Mouse (Mus musculus) hindbrain, postnatal 0 days (tissue): ENCODE measurements around the gene Ect2l. TPM values are rescaled to one million over a fixed set of nuclear protein-coding genes. Genes with fewer than 3 reads are reported as not detected.

Source experiments
- ATAC-seq: fragments of 200-750 bp; cut with Nextera tagmentation; 2 replicates; pipeline ENCODE4 v1.8.0; 2017; ENCODE audit warnings: mild to moderate bottlenecking, moderate TSS enrichment, moderate library complexity
- DNase-seq: peaks from one replicate; pipeline ENCODE4 v3.0.0-alpha.2; 2015; ENCODE audit warnings: low spot score
- H3K27ac ChIP-seq: fragments of 300-500 bp; sonication (generic); 2 replicates; pipeline ENCODE4 v1.5.1; 2014; ENCODE audit warnings: mild to moderate bottlenecking
- H3K27me3 ChIP-seq: fragments of 300-500 bp; sonication (generic); 2 replicates; pipeline ENCODE4 v1.6.1; 2014; ENCODE audit warnings: low read length, mixed read lengths; ENCODE audit not compliant: insufficient read depth
- H3K36me3 ChIP-seq: fragments of 300-500 bp; sonication (generic); 2 replicates; pipeline ENCODE4 v1.6.1; 2014; ENCODE audit warnings: low read length, mixed read lengths; ENCODE audit not compliant: insufficient read depth
- H3K4me1 ChIP-seq: fragments of 300-500 bp; sonication (generic); 2 replicates; pipeline ENCODE4 v1.6.1; 2014; ENCODE audit warnings: antibody characterized with exemption, low read length, mixed read lengths; ENCODE audit not compliant: insufficient read depth
- H3K4me2 ChIP-seq: fragments of 300-500 bp; sonication (generic); 2 replicates; pipeline ENCODE4 v1.6.1; 2014; ENCODE audit warnings: low read depth, mild to moderate bottlenecking, low read length, moderate library complexity, mixed read lengths
- H3K4me3 ChIP-seq: fragments of 300-500 bp; sonication (generic); 2 replicates; pipeline ENCODE4 v1.5.1; 2014; ENCODE audit warnings: low read length
- H3K9ac ChIP-seq: fragments of 300-500 bp; sonication (generic); replicated peaks from 2 replicates; pipeline ENCODE4 v1.6.1; 2014; ENCODE audit warnings: mild to moderate bottlenecking, low read length, moderate library complexity, mixed read lengths
- H3K9me3 ChIP-seq: fragments of 300-500 bp; sonication (generic); 2 replicates; pipeline ENCODE4 v1.6.1; 2016; ENCODE audit warnings: low read length, mixed read lengths
- CTCF ChIP-seq: IDR thresholded peaks from 2 replicates; pipeline ENCODE4 v1.5.1; 2016; ENCODE audit warnings: antibody characterized with exemption, control low read depth, low read depth
- WGBS: fragments of 180-500 bp; shearing (Covaris S2); extraction: QIAGEN DNeasy Blood & Tissue Kit; methylation state at CpG from one replicate; pipeline ENCODE4 v1.1.7; 2014; 5-methylcytosine and 5-hydroxymethylcytosine counted together
- polyA plus RNA-seq: library from polyadenylated mRNA; unstranded; fragments of >200 nt; fragmentation: Nextera tagmentation; extraction: Ambion mirVana; gene quantifications from 2 replicates; pipeline ENCODE4 v1.2.1, GENCODE M21; 2015
- total RNA-seq: library from RNA; depleted of rRNA; stranded (reverse); fragments of >200 nt; gene quantifications from 2 replicates; pipeline ENCODE4 v1.2.3, GENCODE M21; 2014

Gene Ect2l
- total and polyA plus RNA-seq, 2 experiments from 2014 or later, result 0.48 TPM; not detected in 1

GRCm38 (mm10) chr10:18131666-18132650 is 78.7 kb downstream of the Ect2l start:
- no peak for TF ChIP-seq CTCF
- DNase-seq, result no peak

DNA sequence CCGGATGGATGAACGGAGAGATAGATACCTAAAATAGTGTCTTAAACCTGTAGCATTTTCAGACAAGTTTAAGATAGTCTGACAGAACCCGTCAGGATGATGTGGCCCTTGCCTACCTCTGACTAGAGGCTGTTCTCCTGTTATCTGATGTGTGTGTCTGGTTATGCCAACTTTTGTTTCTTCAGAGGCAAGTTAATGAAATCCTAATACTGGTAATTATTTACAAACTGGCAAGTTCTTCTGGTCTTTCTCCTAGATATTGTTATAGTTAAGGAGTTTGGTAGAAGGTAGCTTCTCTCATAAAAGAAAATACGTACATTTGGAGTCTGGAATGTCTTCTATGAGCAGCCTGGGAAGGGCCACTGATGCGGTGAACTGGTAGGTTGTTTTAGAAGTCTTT is 80.4 kb downstream of the Ect2l start:
- H3K4me3 ChIP-seq, result no peak overlapping the region
- no peaks in the 10 kb centered on the region for H3K27me3 ChIP-seq
- TF ChIP-seq CTCF, result no peak
- H3K4me2 ChIP-seq, result no peak overlapping the region
- no peaks in the 10 kb centered on the region for H3K4me1 ChIP-seq
- no peaks in the 10 kb centered on the region for H3K9me3 ChIP-seq
- peaks cover 5% of the 10 kb centered on the region for H3K36me3 ChIP-seq
- DNase-seq (no peak), ATAC-seq (no peak)
- H3K27ac ChIP-seq, result no peak overlapping the region
- H3K9ac ChIP-seq, result no peak overlapping the region
- WGBS, result 94% methylated on average over 5 of the region's 5 CpGs

More at GRCm38 (mm10) chr10:18131666-18132650, 78.7 kb downstream of the Ect2l start:
- WGBS, result 82% methylated on average over 10 of the region's 10 CpGs
- no peak overlapping the region for H3K9ac ChIP-seq
- H3K27ac ChIP-seq, result no peak overlapping the region
- no peak overlapping the region for H3K4me2 ChIP-seq
- H3K9me3 ChIP-seq, result no peaks in the 10 kb centered on the region
- no peak for ATAC-seq
- no peaks in the 10 kb centered on the region for H3K27me3 ChIP-seq
- no peaks in the 10 kb centered on the region; the same call in 1 of the 2 replicates for H3K36me3 ChIP-seq
- H3K4me3 ChIP-seq, result no peak overlapping the region
- no peaks in the 10 kb centered on the region for H3K4me1 ChIP-seq

- peaks cover 51% of the 10 kb centered on the region for H3K36me3 ChIP-seq
- no peak overlapping the region for H3K9ac ChIP-seq
- H3K4me2 ChIP-seq, result no peak overlapping the region
- no peaks in the 10 kb centered on the region for H3K4me1 ChIP-seq
- H3K27me3 ChIP-seq, result no peaks in the 10 kb centered on the region
- no peak overlapping the region for H3K27ac ChIP-seq
- no peak for ATAC-seq
- H3K9me3 ChIP-seq, result no peaks in the 10 kb centered on the region
- 68% methylated on average over 8 of the region's 8 CpGs for WGBS
- TF ChIP-seq CTCF, result no peak
- no peak for DNase-seq
- no peak overlapping the region for H3K4me3 ChIP-seq
These were observed 92.4 kb downstream of the Ect2l start for GRCm38 (mm10) chr10:18118336-18118735.

DNA sequence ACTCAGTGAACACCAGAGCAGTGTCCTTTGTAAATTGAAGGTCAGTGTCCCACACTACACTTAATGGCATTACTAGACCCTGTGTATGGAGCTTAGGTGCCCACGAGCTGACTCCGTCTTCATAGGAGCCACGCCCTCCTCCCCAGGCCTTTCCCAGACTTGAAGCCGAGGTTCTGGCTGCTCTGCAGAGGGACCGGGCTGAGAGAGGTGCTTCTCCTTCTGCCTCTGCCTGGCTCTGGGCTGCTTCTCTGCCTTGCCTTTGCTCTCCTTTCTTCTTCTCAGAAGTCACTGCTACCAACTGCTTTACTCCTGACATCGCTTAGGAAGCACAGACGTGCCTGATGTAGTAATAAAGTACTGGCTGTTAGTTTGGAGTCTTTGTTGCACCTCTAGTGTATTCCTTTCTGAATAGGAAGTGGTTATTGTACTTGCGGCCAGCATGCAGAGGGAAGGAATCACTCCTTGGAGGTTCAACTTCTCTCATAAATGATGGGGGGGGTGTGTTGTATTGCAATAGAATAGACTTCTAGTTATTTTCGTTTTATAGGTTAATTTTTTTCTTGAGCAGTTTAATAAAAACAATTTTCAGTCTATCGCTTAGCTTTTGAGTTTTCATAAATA is 97.1 kb downstream of the Ect2l start:
- 84% methylated on average over 10 of the region's 10 CpGs for WGBS
- H3K4me3 ChIP-seq, result no peak overlapping the region
- no peak for TF ChIP-seq CTCF
- DNase-seq (no peak), ATAC-seq (no peak)
- H3K27me3 ChIP-seq, result no peaks in the 10 kb centered on the region
- H3K4me1 ChIP-seq, result no peaks in the 10 kb centered on the region
- no peak overlapping the region for H3K9ac ChIP-seq
- H3K36me3 ChIP-seq, result peaks cover 17% of the 10 kb centered on the region
- H3K9me3 ChIP-seq, result no peaks in the 10 kb centered on the region
- H3K27ac ChIP-seq, result no peak overlapping the region
- H3K4me2 ChIP-seq, result no peak overlapping the region

GRCm38 (mm10) chr10:18110940-18111339 is 99.8 kb downstream of the Ect2l start:
- Histone ChIP-seq H3K27me3 (no peaks in the 10 kb centered on the region), H3K4me3 (no peak overlapping the region), H3K36me3 (peaks cover 6% of the 10 kb centered on the region; the same call in 1 of the 2 replicates), H3K27ac (no peak overlapping the region), H3K9me3 (no peaks in the 10 kb centered on the region), H3K9ac (no peak overlapping the region), H3K4me2 (no peak overlapping the region), H3K4me1 (no peaks in the 10 kb centered on the region)
- TF ChIP-seq CTCF, result no peak
- DNase-seq (no peak), ATAC-seq (peak; percentile 21; the same call in 1 of the 2 replicates)

DNA sequence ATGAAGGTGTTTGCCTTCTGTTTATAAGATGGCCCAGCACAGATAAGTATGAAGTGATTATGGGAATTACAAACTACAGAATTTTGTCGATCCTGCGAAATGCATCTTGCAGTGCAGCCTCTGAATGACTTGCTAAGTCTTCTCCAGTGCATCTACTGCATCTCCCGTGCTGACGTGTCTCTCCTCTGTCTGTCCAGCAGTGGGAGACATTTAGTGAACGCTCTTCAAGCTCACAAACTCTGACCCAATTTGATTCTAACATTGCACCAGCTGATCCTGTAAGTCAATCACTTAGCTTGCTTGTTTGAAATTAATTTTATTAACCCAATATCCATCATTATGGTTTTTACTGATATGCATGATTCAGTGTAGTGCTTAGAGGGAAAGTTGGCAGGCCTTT is 103.2 kb downstream of the Ect2l start:
- peaks cover 10% of the 10 kb centered on the region for H3K36me3 ChIP-seq
- no peak overlapping the region for H3K27ac ChIP-seq
- 77% methylated on average over 5 of the region's 5 CpGs for WGBS
- no peak overlapping the region for H3K4me3 ChIP-seq
- no peaks in the 10 kb centered on the region for H3K4me1 ChIP-seq
- no peak overlapping the region for H3K4me2 ChIP-seq
- ATAC-seq, result 0 out of 2 replicates have a peak, but pooled peaks have one; percentile 53
- TF ChIP-seq CTCF, result peak; percentile 56
- H3K9ac ChIP-seq, result no peak overlapping the region
- peak; percentile 32 for DNase-seq
- H3K27me3 ChIP-seq, result no peaks in the 10 kb centered on the region
- H3K9me3 ChIP-seq, result no peaks in the 10 kb centered on the region
